Comparison of ENCODE assay signal across 9 mouse cellular contexts in genomic region chr4:70307230-70307629, GRCm38 (mm10).
DNase-seq lines count a peak whose midpoint lies in the region; TF ChIP-seq lines count a peak whose summit lies in the region.
"Had no signal": no experiment of that assay in that cellular context is flagged by ENCODE, and none has a peak within 500 bp of the region (broad histone marks: within the 10 kb centered on the region; RNA-seq: fewer than 3 reads in every experiment).

No protein-coding gene starts in this region.

- H3K4me3 ChIP-seq in ES-Bruce4 (ENCODE audit: low read depth, low read length) = no peak overlapping the region
- H3K4me3 ChIP-seq: lung, embryonic 15.5 days had no signal

- no peaks in the 10 kb centered on the region for H3K9me3 ChIP-seq in ES-Bruce4 (replicated peaks; ENCODE audit: control insufficient read depth, insufficient read depth, low read length, poor library complexity, severe bottlenecking)
- H3K9me3 ChIP-seq: lung, embryonic 15.5 days had no signal

- H3K36me3 ChIP-seq in ES-Bruce4 (ENCODE audit: control insufficient read depth, insufficient read depth, low read length, poor library complexity, severe bottlenecking) = 0 out of 2 replicates have a peak, but pooled peaks cover 5% of the 10 kb centered on the region

- H3K4me1 ChIP-seq in ES-Bruce4 (ENCODE audit: control insufficient read depth, insufficient read depth, low read length) = no peaks in the 10 kb centered on the region
- H3K4me1 ChIP-seq: lung, embryonic 15.5 days had no signal

- H3K27me3 ChIP-seq in ES-Bruce4 (ENCODE audit: control insufficient read depth, insufficient read depth, low read length, poor library complexity, severe bottlenecking) = no peaks in the 10 kb centered on the region
- H3K27me3 ChIP-seq: lung, embryonic 15.5 days had no signal

- TF ChIP-seq EP300 in ES-Bruce4 (IDR thresholded peaks at IDR 0.05; ENCODE audit: insufficient read depth, low read depth, low read length) = no peak

- H3K27ac ChIP-seq in ES-Bruce4 (ENCODE audit: insufficient read depth, low read length) = no peak overlapping the region
- H3K27ac ChIP-seq: lung, embryonic 15.5 days had no signal

- TF ChIP-seq POLR2A in ES-Bruce4 (IDR thresholded peaks at IDR 0.05; ENCODE audit: insufficient read depth, low read length) = no peak

- peak; percentile 89 for DNase-seq in adrenal gland, postnatal 10 days
- DNase-seq in embryo, embryonic 11.5 days (ENCODE audit: low read depth, low spot score) = peak; percentile 19
- DNase-seq in heart, adult 8-10 months (ENCODE audit: low spot score) = peak; percentile 57
- DNase-seq in layer of hippocampus, adult 9-11 months = peak; percentile 55
- peak; percentile 57 for DNase-seq in lung, postnatal 25 days (ENCODE audit: low spot score)
- peak; percentile 80 for DNase-seq in right cerebral cortex, adult 18-20 months
- peak; percentile 27 to 37 for DNase-seq in urinary bladder, postnatal 36 days (ENCODE audit: low spot score in 2 of 2)

- H3K9ac ChIP-seq in ES-Bruce4 (ENCODE audit: low read depth, poor library complexity, severe bottlenecking) = no peak overlapping the region
- H3K9ac ChIP-seq: lung, embryonic 15.5 days had no signal

- peak; percentile 76 for TF ChIP-seq CTCF in ES-Bruce4 (IDR thresholded peaks at IDR 0.05; ENCODE audit: low read depth, low read length)

Comparison
In these comparisons a context has a peak if more than half of its experiments do, and no peak if none do; other contexts are left out.
1. DNase-seq: peak in every context shown above with its lines; median percentile 89 in adrenal gland, postnatal 10 days; 80 in right cerebral cortex, adult 18-20 months; 57 in heart, adult 8-10 months; 57 in lung, postnatal 25 days; 55 in layer of hippocampus, adult 9-11 months; 32 in urinary bladder, postnatal 36 days; 19 in embryo, embryonic 11.5 days.